Mouse (Mus musculus) heart, embryonic 14.5 days (tissue): ENCODE measurements around the gene Ganab. TPM values are rescaled to one million over a fixed set of nuclear protein-coding genes. Genes with fewer than 3 reads are reported as not detected.

ENCODE experiments used
- ATAC-seq: fragments of 200-750 bp; cut with Nextera tagmentation; 2 replicates; pipeline ENCODE4 v1.8.0; 2017; ENCODE audit warnings: low read depth, moderate TSS enrichment; ENCODE audit not compliant: insufficient number of reproducible peaks, insufficient read depth, low FRiP score
- H3K27ac ChIP-seq, 2 experiments: fragments of 200-500 bp in 1 of 2; fragments of 300-500 bp in 1 of 2; sonication (generic) in 1 of 2; replicated peaks in 1 of 2; 2 replicates each; pipeline ENCODE4 v1.5.1; 2012 to 2014; ENCODE audit warnings: low read depth in 2 of 2, low read length in 2 of 2, control low read depth in 1 of 2, mild to moderate bottlenecking in 1 of 2, mixed read lengths in 1 of 2; ENCODE audit not compliant: control insufficient read depth in 1 of 2, insufficient read depth in 1 of 2
- H3K27me3 ChIP-seq: fragments of 300-500 bp; sonication (generic); 2 replicates; pipeline ENCODE4 v1.6.1; 2014; ENCODE audit warnings: mild to moderate bottlenecking, low read length, control low read depth; ENCODE audit not compliant: control insufficient read depth, insufficient read depth
- H3K36me3 ChIP-seq: fragments of 300-500 bp; sonication (generic); 2 replicates; pipeline ENCODE4 v1.6.1; 2014; ENCODE audit warnings: mild to moderate bottlenecking, control low read depth, low read length, mixed read lengths; ENCODE audit not compliant: control insufficient read depth, insufficient read depth
- H3K4me1 ChIP-seq, 2 experiments: fragments of 200-500 bp in 1 of 2; fragments of 300-500 bp in 1 of 2; sonication (generic) in 1 of 2; 2 replicates each; pipeline ENCODE4 v1.6.1; 2012 to 2014; ENCODE audit warnings: low read length in 2 of 2, control low read depth in 1 of 2, mixed read lengths in 1 of 2; ENCODE audit not compliant: control insufficient read depth in 2 of 2, insufficient read depth in 2 of 2
- H3K4me2 ChIP-seq: fragments of 300-500 bp; sonication (generic); 2 replicates; pipeline ENCODE4 v1.6.1; 2014; ENCODE audit warnings: mild to moderate bottlenecking, low read length
- H3K4me3 ChIP-seq, 2 experiments: fragments of 200-500 bp in 1 of 2; fragments of 300-500 bp in 1 of 2; sonication (generic) in 1 of 2; 2 replicates each; pipeline ENCODE4 v1.5.1; 2012 to 2014; ENCODE audit warnings: low read length in 2 of 2, mild to moderate bottlenecking in 2 of 2, control low read depth in 1 of 2, low read depth in 1 of 2, moderate library complexity in 1 of 2; ENCODE audit not compliant: control insufficient read depth in 1 of 2, insufficient read depth in 1 of 2
- H3K9ac ChIP-seq: fragments of 300-500 bp; sonication (generic); 2 replicates; pipeline ENCODE4 v1.6.1; 2014; ENCODE audit warnings: mild to moderate bottlenecking, low read length
- H3K9me3 ChIP-seq: fragments of 300-500 bp; sonication (generic); 2 replicates; pipeline ENCODE4 v1.6.1; 2016; ENCODE audit warnings: low read length, control low read depth; ENCODE audit not compliant: control insufficient read depth
- WGBS: fragments of 180-500 bp; shearing (Covaris S2); extraction: QIAGEN DNeasy Blood & Tissue Kit; methylation state at CpG from one replicate; pipeline ENCODE4 v1.1.7; 2014; 5-methylcytosine and 5-hydroxymethylcytosine counted together
- polyA plus RNA-seq: library from polyadenylated mRNA; unstranded; fragments of >200 nt; fragmentation: Nextera tagmentation; extraction: Ambion mirVana; gene quantifications from 2 replicates; pipeline ENCODE4 v1.2.1, GENCODE M21; 2014

Gene Ganab
- 48.0 and 54.6 TPM in 2 replicates for polyA plus RNA-seq

GRCm38 (mm10) chr19:8897865-8898495 lies at the start of gene Ganab:
Ganab (plus strand) TSS chr19:8898071.
- Histone ChIP-seq H3K4me1 (peaks cover 8 to 25% of the 10 kb centered on the region in 2 experiments; a peak in 3 of 4 replicates), H3K36me3 (peaks cover 38% of the 10 kb centered on the region), H3K9me3 (no peaks in the 10 kb centered on the region), H3K4me3 (peak within 1 kb of the TSS; percentile 81 to 98), H3K27ac (peak within 1 kb of the TSS; percentile 82 to 90), H3K27me3 (no peaks in the 10 kb centered on the region), H3K4me2 (peak within 1 kb of the TSS; percentile 93), H3K9ac (peak within 1 kb of the TSS; percentile 99)
- under 1% methylated on average over 53 of the region's 53 CpGs for WGBS
- ATAC-seq: peak; percentile 97

DNA sequence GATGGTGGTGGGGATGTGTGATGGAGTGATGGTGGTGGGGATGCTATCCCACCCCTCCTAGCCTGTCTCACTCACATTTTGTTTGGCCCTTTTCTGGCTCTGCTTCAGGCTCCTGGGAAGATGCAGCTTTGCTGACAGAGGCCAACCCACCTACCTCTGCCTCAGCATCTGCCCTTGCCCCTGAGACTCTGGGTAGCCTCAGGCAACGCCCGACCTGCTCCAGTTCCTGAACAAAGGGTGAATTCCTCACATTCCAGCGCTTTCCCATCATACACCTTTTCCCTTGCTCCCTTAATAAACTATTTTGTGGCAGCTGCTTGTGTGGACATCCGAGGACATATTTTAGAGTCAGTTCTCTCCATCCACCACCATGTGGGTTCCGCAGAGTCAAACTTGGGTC lies 49.5 kb upstream of the Ganab start:
- Histone ChIP-seq H3K4me3 (no peak overlapping the region), H3K27me3 (no peaks in the 10 kb centered on the region), H3K4me2 (no peak overlapping the region), H3K9ac (no peak overlapping the region), H3K9me3 (no peaks in the 10 kb centered on the region), H3K4me1 (peaks cover 9 to 10% of the 10 kb centered on the region in 2 experiments), H3K36me3 (peaks cover 39% of the 10 kb centered on the region), H3K27ac (no peak overlapping the region)
- ATAC-seq: no peak
- WGBS: 81% methylated on average over 5 of the region's 5 CpGs

GRCm38 (mm10) chr19:8850402-8850901 lies 47.4 kb upstream of the Ganab start, which contains the start of gene Lrrn4cl:
Lrrn4cl (plus strand) TSS chr19:8850768.
- Histone ChIP-seq H3K27me3 (no peaks in the 10 kb centered on the region), H3K4me1 (peaks cover 9 to 10% of the 10 kb centered on the region in 2 experiments), H3K36me3 (peaks cover 33% of the 10 kb centered on the region), H3K9me3 (no peaks in the 10 kb centered on the region), H3K4me2 (peak within 1 kb of the TSS; percentile 30), H3K4me3 (no peak within 1 kb of the TSS), H3K9ac (peak within 1 kb of the TSS; percentile 58), H3K27ac (peak within 1 kb of the TSS; percentile 8 to 58; a peak in 2 of 4 replicates)
- WGBS: 18% methylated on average over 7 of the region's 7 CpGs
- peak; percentile 57; the same call in 1 of the 2 replicates for ATAC-seq

DNA sequence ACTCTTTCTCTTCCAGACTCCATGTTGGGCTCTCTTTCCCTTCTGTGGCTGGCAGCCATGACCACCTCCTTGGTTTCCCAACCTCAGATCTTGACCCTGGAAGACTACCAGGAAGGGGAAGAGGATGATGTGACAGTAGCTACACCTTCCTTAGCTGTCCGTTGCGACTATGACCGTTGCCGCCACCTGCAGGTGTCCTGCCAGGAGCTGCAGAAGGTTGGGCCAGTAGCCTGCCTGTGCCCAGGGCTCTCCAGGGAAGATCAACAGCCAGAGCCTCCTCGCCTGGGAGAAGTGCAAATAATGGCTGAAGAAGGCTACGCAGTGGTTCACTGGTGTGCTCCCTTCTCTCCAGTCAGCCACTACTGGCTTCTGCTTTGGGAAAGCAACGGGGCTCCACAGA lies 46.2 kb upstream of the Ganab start:
- H3K4me1 ChIP-seq: peaks cover 9 to 10% of the 10 kb centered on the region in 2 experiments
- no peak for ATAC-seq
- H3K9ac ChIP-seq: no peak overlapping the region
- H3K36me3 ChIP-seq: peaks cover 21% of the 10 kb centered on the region
- no peak overlapping the region for H3K4me3 ChIP-seq
- no peak overlapping the region for H3K4me2 ChIP-seq
- no peaks in the 10 kb centered on the region for H3K9me3 ChIP-seq
- H3K27me3 ChIP-seq: no peaks in the 10 kb centered on the region
- WGBS: 50% methylated on average over 7 of the region's 7 CpGs
- no peak overlapping the region for H3K27ac ChIP-seq

DNA sequence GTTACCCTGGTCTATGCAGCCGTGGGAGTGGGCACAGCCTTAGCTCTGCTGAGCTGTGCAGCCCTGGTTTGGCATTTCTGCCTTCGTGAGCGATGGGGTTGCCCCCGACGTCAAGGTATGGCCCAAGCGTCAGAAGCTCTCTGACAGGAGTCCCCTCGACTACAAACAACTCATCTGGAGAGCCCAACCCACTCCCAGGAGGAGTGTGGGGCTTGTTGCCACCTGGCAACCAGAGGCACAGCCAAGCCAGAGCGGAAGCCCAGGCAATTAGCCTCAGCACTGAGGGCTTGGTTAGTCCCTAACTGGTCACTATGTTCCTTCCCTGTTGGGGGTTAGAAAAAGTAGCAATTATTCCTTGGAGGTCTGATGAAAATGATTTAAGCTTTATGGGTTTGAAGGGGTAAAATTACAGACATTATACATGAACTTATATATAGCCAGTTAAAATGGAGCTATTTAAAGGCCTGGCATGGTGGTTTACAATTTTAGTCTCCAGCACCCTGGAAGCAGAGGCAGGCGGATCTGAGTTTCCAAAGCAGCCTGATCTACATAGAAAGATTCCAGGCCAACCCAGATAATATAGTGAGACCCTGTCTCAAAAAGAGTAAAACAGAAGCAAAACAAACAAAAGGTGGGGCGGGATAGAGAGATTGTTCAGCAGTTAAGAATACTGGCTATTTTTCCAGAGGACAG lies 45.5 kb upstream of the Ganab start:
- no peak for ATAC-seq
- no peak overlapping the region for H3K4me2 ChIP-seq
- H3K27ac ChIP-seq: no peak overlapping the region
- 52% methylated on average over 10 of the region's 10 CpGs for WGBS
- peaks cover 9 to 10% of the 10 kb centered on the region in 2 experiments for H3K4me1 ChIP-seq
- peaks cover 13% of the 10 kb centered on the region for H3K36me3 ChIP-seq
- H3K27me3 ChIP-seq: no peaks in the 10 kb centered on the region
- H3K9ac ChIP-seq: no peak overlapping the region
- no peak overlapping the region for H3K4me3 ChIP-seq
- H3K9me3 ChIP-seq: no peaks in the 10 kb centered on the region

GRCm38 (mm10) chr19:8853117-8853516 lies 44.8 kb upstream of the Ganab start:
- H3K4me2 ChIP-seq: no peak overlapping the region
- H3K9ac ChIP-seq: no peak overlapping the region
- no peak overlapping the region for H3K4me3 ChIP-seq
- no peaks in the 10 kb centered on the region for H3K9me3 ChIP-seq
- H3K4me1 ChIP-seq: peaks cover 9 to 10% of the 10 kb centered on the region in 2 experiments
- ATAC-seq: no peak
- H3K27me3 ChIP-seq: no peaks in the 10 kb centered on the region
- H3K27ac ChIP-seq: no peak overlapping the region
- WGBS: 83% methylated on average over 3 of the region's 3 CpGs
- H3K36me3 ChIP-seq: peaks cover 6% of the 10 kb centered on the region

- WGBS: 37% methylated on average over 4 of the region's 4 CpGs
- H3K27me3 ChIP-seq: no peaks in the 10 kb centered on the region
These were observed 40.2 kb upstream of the Ganab start for GRCm38 (mm10) chr19:8857689-8858088.

More at GRCm38 (mm10) chr19:8857689-8858088, 40.2 kb upstream of the Ganab start:
- H3K27ac ChIP-seq: no peak overlapping the region
- H3K9me3 ChIP-seq: no peaks in the 10 kb centered on the region
- H3K9ac ChIP-seq: no peak overlapping the region
- ATAC-seq: no peak
- H3K4me3 ChIP-seq: no peak overlapping the region
- H3K4me1 ChIP-seq: no peaks in the 10 kb centered on the region
- no peak overlapping the region for H3K4me2 ChIP-seq
- H3K36me3 ChIP-seq: no peaks in the 10 kb centered on the region
